Mouse (Mus musculus): ENCODE data around the gene Inafm2.

The Inafm2 gene

GRCm38 (mm10) chr2:118786525-118786924 is 41.0 kb downstream of the Inafm2 start:
- no peak for DNase-seq

- no peak for DNase-seq
These were observed 43.9 kb downstream of the Inafm2 start for GRCm38 (mm10) chr2:118789501-118789900.

GRCm38 (mm10) chr2:118790221-118790550 is 44.6 kb downstream of the Inafm2 start:
- no peak for DNase-seq

DNA sequence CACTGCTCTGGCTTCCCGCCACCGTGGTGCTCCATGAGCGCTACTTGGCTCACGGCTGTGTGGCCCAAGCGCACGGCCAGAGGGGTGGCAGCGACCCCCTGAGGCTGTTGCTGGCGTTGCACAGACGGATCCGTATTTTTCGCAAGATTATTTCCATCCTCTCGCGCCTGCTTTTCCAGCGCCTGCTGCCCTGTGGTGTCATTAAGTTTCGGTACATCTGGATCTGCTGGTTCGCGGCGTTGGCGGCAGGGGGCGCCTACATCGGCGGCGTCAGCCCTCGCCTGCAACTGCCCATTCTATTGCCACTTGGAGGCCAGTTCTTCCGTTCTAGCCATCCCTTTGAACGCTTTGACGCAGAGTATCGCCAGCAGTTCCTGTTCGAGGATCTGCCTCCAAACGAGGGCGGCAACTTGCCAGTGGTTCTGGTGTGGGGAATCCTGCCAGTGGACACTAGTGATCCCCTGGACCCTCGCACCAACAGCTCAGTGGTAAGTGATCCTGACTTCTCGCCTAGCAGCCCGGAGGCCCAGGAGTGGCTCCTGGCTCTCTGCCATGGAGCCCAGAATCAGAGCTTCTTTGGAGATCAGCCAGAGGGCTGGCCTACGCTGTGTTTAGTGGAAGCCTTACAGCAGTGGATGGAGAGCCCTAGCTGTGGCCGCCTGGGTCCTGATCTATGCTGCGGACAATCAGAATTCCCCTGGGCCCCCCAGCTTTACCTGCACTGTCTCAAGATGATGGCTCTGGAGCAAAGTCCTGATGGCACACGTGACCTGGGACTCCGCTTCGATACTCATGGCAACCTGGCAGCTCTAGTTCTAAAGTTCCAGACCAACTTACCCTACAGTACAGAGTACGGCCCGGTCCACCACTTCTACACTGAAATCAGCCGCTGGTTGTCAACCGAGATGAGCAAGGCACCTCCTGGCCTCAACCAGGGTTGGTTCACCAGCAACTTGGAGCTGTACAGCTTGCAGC is 45.3 kb downstream of the Inafm2 start:
- peak; percentile 68 for DNase-seq

- DNase-seq = no peak
These were observed 46.2 kb downstream of the Inafm2 start for GRCm38 (mm10) chr2:118791591-118792258.

DNA sequence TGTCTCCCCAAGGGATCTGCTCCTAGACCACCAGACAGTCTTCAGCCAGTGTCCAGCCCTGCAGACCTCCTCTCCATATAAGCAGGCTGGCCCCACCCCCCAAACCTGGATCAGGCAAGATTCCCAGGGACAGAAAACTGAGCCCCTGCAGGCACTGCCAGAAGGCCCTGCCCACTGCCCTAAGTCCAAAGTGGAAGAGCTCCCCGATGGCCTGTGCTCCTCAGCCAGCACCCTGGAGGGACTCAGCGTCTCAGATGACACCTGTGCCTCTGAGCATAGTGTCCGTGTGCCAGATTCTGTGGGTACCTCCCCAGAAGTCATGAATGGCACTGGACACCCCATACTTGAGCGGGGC is 46.7 kb downstream of the Inafm2 start:
- DNase-seq = no peak

- DNase-seq = no peak
These were observed 48.1 kb downstream of the Inafm2 start for GRCm38 (mm10) chr2:118793636-118794035.

Data from kidney, adult 11 months (tissue).